Mouse (Mus musculus) left cerebral cortex, postnatal 10 days (tissue): ENCODE measurements at regions not wholly inside any gene's neighbourhood (a gene's known extent, or its start where the extent isn't known, plus 50 kb on each side); places are given as distances from the start of the nearest gene placed in this dataset.

Experiments
- DNase-seq, 2 experiments: peaks; one replicate each; pipeline ENCODE4 v3.0.0; 2021 to 2022; ENCODE audit warnings: low spot score in 2 of 2, mixed read lengths in 1 of 2; ENCODE audit errors: extremely low spot score in 1 of 2
- intact Hi-C: fragments of 180-260 bp; cut with DNase I; formaldehyde crosslinking; loops from one replicate; pipeline ENCODE4 v1.15.1; 2025

DNA sequence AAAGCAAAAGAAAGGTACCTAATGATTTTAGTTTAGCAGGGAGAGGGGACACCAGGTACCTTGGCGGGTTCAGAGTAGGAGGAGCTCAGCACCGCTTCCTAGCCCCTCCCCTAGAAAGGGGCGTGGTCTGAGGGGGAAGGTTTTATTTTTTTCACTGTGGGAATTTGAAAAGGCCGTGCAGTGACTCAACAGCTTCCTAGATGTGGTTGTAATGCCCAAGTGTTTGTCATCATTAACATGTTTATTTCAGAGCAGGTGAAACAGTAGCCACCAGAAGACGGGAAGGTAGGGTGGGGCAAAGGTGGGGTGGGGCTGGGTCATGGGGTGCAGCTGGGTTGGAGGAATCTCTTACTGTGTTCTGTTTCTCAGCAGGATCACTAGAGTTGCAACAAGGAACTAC lies 112.5 kb downstream of the Fgf9 start:
- intact Hi-C loops = no loop called here
- no peak for DNase-seq

DNA sequence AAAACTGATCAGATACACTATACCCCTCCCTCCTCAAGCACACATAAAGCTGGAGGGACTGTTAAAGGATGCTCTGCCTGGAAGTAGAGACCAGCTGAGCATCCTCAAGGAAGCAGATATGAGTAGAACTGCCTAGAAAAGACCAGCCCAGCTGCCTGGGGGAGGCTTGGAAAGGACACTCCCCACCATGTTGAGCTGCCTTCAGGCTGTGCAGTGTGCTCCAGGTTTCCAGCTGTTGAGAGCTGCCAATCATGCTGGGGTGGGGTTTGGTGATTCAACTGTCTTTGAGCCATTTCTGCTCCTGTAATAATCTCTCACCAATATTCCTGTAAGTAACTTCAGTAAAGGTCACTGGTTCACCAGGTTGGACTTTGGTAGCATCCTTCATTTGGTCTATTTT lies 110.4 kb downstream of the Fgf9 start:
- intact Hi-C loops = no loop called here
- DNase-seq = no peak

DNA sequence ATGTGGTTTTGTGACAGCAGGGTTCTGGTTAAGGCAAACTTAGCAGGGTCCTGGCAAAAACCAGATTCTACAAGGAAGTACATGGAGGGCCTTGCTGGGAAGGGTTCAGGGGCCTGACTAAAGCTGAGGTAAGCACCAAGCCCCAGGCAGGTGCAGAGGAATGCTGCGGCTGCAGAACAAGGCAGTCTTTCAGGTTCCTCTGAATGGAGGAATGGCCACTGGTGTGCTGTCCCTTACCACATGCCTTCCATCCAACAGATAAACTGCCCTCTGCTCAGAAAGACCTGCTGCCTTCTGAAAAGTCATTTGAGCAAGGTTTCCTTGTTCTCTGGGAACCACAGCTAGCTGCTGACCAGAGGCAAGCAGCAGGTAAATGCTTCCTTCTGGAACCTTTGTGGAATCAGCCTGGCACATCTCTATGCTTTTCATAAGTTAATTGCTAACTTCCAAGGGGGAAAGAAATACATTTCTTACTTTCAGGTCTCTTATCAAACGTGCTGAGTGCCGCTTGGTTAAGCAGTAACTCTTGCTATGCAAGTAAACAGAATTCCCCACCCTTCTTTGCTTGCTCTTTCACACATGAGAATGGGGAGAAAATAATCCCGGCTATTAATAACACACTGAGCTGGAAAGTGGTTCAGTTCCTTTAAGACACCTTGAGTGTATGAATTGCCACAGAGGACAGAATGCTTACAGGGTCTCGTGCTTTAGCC lies 105.5 kb downstream of the Fgf9 start:
- intact Hi-C loops = no loop called here
- no peak for DNase-seq

DNA sequence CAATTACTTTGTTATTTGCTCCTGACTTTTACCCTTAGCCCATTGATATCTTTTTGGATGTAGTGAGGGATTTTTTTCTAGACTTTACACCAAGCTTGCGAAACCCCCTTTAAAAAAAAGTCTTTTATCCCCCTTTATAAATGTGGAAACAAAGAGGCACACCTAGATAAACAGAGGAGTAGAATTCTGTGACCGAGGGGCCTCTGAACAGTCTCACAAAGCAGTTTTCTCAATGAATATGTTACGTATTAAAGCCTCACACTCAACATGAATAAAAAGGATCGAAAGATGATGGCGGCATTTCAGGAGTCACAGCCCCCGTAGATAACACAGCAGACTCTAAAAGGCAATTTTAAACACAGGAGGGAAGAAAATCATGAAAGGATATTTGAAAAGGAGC lies 104.2 kb downstream of the Fgf9 start:
- DNase-seq = no peak
- intact Hi-C loops = no loop called here

DNA sequence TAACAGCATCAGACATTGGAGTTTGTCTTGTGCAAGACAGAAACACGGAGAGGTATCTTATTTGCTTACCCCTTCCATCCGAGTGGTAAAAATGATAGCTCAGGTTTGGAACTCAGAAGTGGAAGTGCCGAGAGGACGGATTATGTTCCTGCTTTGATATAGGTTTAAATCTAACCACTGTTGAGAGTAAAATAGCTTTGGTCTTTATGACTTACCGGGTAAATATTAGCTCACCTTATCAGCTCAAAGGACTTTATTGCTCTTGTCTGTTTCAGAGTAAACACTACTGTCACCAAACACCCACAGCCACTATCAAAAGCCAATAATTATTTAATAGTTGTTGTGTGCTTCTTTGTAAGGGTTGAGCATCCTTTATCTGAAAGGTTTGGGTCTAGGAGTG lies 98.6 kb downstream of the Fgf9 start:
- DNase-seq = no peak
- intact Hi-C loops = no loop called here
